Mouse (Mus musculus) liver, embryonic 12.5 days (tissue): ENCODE measurements around the gene 4933415A04Rik. TPM values are rescaled to one million over a fixed set of nuclear protein-coding genes. Genes with fewer than 3 reads are reported as not detected.

Experiments
- ATAC-seq: fragments of 200-750 bp; cut with Nextera tagmentation; 2 replicates; pipeline ENCODE4 v1.8.0; 2017; ENCODE audit warnings: moderate number of reproducible peaks, mild to moderate bottlenecking, moderate library complexity
- H3K27ac ChIP-seq: fragments of 300-500 bp; sonication (generic); 2 replicates; pipeline ENCODE4 v1.5.1; 2016; ENCODE audit warnings: mild to moderate bottlenecking
- H3K27me3 ChIP-seq: fragments of 300-500 bp; sonication (generic); replicated peaks from 2 replicates; pipeline ENCODE4 v1.6.1; 2016; ENCODE audit warnings: mild to moderate bottlenecking, moderate library complexity
- H3K36me3 ChIP-seq: fragments of 300-500 bp; sonication (generic); 2 replicates; pipeline ENCODE4 v1.6.1; 2016; ENCODE audit warnings: mild to moderate bottlenecking, moderate library complexity
- H3K4me1 ChIP-seq: fragments of 300-500 bp; sonication (generic); 2 replicates; pipeline ENCODE4 v1.6.1; 2016
- H3K4me2 ChIP-seq: fragments of 300-500 bp; sonication (generic); 2 replicates; pipeline ENCODE4 v1.6.1; 2016; ENCODE audit warnings: mild to moderate bottlenecking, moderate library complexity
- H3K4me3 ChIP-seq: fragments of 300-500 bp; sonication (generic); 2 replicates; pipeline ENCODE4 v1.5.1; 2016; ENCODE audit warnings: mild to moderate bottlenecking, moderate library complexity
- H3K9ac ChIP-seq: fragments of 300-500 bp; sonication (generic); 2 replicates; pipeline ENCODE4 v1.6.1; 2016; ENCODE audit warnings: mild to moderate bottlenecking, moderate library complexity
- H3K9me3 ChIP-seq: fragments of 300-500 bp; sonication (generic); replicated peaks from 2 replicates; pipeline ENCODE4 v1.6.1; 2016; ENCODE audit warnings: mild to moderate bottlenecking, moderate library complexity
- WGBS: fragments of 180-500 bp; shearing (Covaris S2); methylation state at CpG from one replicate; pipeline ENCODE4 v1.1.7; 2016; ENCODE audit not compliant: insufficient replicate concordance; 5-methylcytosine and 5-hydroxymethylcytosine counted together
- polyA plus RNA-seq: library from polyadenylated mRNA; unstranded; fragments of >200 nt; fragmentation: Nextera tagmentation; extraction: Ambion mirVana; gene quantifications from 2 replicates; pipeline ENCODE4 v1.2.1, GENCODE M21; 2016

Gene 4933415A04Rik
- polyA plus RNA-seq, 1 experiment from 2014 or later, result 1.4 TPM

DNA sequence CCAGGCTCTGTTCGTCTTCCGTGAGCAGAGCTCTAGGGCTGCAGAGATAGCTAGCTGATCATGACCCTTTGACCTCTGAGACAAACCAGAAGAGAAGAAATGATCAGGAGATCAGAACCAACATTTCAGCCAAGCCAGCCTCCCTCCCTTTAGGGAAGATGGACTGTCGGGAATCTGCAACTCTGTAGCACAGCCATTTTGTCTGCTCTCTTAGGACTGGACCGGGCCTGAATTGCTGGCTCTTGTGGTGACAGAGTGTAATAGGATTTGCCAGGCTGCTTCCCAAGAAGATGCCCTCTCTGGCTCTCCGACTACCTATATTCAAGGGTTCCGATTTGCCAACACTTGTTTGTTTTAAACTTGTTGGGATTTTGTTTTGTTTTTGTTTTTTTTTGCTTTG is 34.2 kb upstream of the 4933415A04Rik start:
- H3K9me3 ChIP-seq, result no peaks in the 10 kb centered on the region
- no peak for ATAC-seq
- H3K4me3 ChIP-seq, result no peak overlapping the region
- 68% methylated on average over 6 of the region's 6 CpGs for WGBS
- peaks cover 36% of the 10 kb centered on the region for H3K4me1 ChIP-seq
- H3K27ac ChIP-seq, result no peak overlapping the region
- H3K4me2 ChIP-seq, result no peak overlapping the region
- H3K9ac ChIP-seq, result no peak overlapping the region
- peaks cover 4% of the 10 kb centered on the region; the same call in 1 of the 2 replicates for H3K36me3 ChIP-seq
- H3K27me3 ChIP-seq, result no peaks in the 10 kb centered on the region

DNA sequence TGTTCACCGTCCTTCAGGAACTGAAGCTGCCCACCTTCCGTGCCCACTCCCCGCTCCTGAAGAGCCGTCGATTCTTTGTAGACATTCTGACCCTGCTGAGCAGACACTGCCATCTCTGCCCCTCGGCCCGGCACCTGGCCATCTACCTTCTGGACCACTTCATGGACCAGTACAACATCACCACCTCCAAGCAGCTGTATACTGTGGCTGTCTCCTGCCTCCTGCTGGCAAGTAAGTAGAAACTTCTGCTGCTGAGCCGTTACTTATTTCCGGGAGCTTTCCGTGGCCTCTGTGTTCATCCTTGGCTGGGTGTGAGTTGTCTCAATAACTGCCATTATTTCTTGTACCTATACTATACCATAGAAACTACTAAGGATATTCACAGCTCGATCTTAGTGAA is 30.3 kb upstream of the 4933415A04Rik start:
- no peak for ATAC-seq

DNA sequence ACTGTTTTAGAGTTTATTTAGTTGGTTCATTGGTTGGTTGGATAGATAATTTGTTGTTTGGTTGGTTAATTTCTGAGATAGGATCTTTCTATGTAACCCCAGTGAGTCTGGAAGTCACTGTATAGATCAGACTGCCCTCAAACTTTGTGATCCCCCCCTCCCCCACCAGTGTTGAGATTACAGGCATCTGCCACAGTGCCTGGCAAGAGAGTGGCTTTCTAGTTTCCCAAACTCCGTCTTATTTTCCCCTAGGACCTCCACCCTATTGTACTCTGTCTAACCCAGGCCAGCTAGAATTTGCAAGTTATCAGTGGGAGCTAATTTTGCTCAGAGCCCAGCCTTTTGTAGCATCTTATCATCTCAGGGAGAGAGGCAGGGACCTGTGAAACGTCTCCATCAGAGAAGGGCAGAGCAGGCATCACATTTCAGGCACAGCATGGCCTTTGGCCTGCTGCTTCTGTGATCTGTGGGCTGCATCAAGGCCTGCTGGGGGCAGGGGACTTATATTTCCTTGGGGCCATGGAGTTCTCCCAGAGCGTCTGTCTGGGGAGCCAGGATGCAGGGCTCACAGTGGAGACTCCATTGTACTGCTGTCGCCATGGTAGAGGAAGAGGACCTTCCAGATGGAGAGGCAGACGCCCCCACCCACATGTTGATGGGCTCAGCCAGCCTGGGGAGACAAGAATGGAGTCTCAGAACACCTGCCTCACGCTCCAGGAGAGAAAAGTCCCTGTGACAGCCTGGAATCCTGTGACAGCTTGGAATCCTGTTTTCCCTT is 27.1 kb upstream of the 4933415A04Rik start:
- H3K36me3 ChIP-seq, result peaks cover 16% of the 10 kb centered on the region
- 45% methylated on average over 6 of the region's 6 CpGs for WGBS
- H3K9me3 ChIP-seq, result no peaks in the 10 kb centered on the region
- H3K9ac ChIP-seq, result no peak overlapping the region
- H3K4me2 ChIP-seq, result no peak overlapping the region
- H3K4me3 ChIP-seq, result no peak overlapping the region
- peaks cover 11% of the 10 kb centered on the region; the same call in 1 of the 2 replicates for H3K4me1 ChIP-seq
- no peaks in the 10 kb centered on the region for H3K27me3 ChIP-seq
- H3K27ac ChIP-seq, result no peak overlapping the region
- no peak for ATAC-seq

More for the DNA sequence above, 30.3 kb upstream of the 4933415A04Rik start:
- H3K9me3 ChIP-seq, result no peaks in the 10 kb centered on the region
- no peak overlapping the region for H3K4me3 ChIP-seq
- WGBS, result 73% methylated on average over 11 of the region's 11 CpGs
- H3K27me3 ChIP-seq, result no peaks in the 10 kb centered on the region
- H3K4me1 ChIP-seq, result peaks cover 12% of the 10 kb centered on the region
- H3K4me2 ChIP-seq, result no peak overlapping the region
- H3K27ac ChIP-seq, result no peak overlapping the region
- peaks cover 16% of the 10 kb centered on the region for H3K36me3 ChIP-seq
- no peak overlapping the region for H3K9ac ChIP-seq

DNA sequence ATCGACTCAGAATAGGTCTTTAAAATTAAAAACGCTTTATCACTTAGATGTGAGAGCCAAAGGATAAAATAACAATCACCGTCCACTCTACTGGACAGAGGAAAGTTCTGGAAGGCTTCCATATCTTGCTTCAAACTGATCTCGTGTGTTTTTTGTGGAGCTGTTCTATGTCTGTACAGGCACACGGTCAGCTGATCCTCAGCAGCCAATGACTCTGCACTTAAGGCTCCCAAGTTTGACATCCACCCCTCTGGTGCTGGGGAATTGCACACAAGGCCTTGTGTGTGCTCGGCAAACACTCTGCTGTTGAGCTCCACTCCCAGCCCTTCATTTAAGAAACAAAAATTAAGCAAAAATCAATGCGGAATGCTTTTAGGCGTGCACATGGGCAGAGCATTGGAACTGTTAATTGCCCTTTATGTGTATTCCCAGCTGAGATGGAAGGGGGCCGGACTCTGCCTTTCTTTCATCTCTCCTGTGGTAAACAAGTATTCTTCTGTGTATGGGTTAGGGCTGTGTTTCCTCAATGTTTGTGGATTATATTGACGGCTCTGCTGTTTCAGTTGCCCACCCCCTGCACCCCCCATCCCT is 23.1 kb upstream of the 4933415A04Rik start:
- Histone ChIP-seq H3K4me1 (peaks cover 11% of the 10 kb centered on the region; the same call in 1 of the 2 replicates), H3K36me3 (0 out of 2 replicates have a peak, but pooled peaks cover 3% of the 10 kb centered on the region), H3K27ac (peak overlapping the region; percentile 13; the same call in 1 of the 2 replicates), H3K9me3 (no peaks in the 10 kb centered on the region), H3K4me3 (no peak overlapping the region), H3K4me2 (no peak overlapping the region), H3K9ac (no peak overlapping the region), H3K27me3 (no peaks in the 10 kb centered on the region)
- 64% methylated on average over 10 of the region's 10 CpGs for WGBS
- no peak for ATAC-seq

DNA sequence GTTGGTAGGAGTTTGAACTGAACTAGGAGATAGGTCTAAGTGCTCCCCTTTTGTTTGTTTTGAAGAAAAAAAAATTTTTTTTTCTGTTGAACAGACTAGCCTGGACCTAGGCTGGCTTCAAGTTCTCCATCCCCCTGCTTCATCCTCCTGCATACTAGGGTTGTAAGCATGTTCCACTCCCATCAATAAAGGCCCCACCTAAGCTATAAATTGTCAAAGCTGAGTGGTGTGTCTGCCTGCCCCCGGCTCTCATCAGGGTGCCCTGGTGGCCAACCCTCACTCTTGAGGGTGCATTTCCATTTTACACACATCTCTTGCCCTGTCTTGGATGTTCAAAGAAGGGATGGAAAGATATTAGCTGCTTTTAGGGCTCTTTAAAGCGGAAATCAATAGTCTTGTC is 21.4 kb upstream of the 4933415A04Rik start:
- no peaks in the 10 kb centered on the region for H3K27me3 ChIP-seq
- no peaks in the 10 kb centered on the region for H3K9me3 ChIP-seq
- 56% methylated on average over 2 of the region's 2 CpGs for WGBS
- no peak overlapping the region for H3K4me3 ChIP-seq
- no peak overlapping the region for H3K27ac ChIP-seq
- no peak for ATAC-seq
- H3K4me1 ChIP-seq, result peaks cover 9% of the 10 kb centered on the region; the same call in 1 of the 2 replicates
- H3K9ac ChIP-seq, result no peak overlapping the region
- H3K4me2 ChIP-seq, result no peak overlapping the region
- no peaks in the 10 kb centered on the region for H3K36me3 ChIP-seq

DNA sequence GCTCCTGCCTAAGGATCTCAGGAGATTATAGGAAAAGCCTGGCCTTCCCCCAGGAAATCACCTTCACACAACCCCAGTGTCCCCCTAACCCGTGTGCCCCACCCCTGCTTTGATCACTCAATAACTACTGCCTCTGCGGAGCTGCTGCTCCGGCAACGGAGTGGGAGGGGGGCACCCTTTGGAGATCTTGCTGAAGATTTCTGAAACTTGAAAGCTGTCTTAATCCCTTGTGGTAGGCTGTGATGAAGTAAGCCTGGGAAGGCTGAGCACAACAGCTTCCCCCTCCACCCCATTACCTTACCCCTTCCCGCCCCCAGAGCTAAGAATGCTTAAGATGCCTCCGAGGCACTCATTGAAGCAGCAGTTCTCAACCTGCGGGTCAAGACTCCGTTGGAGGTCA is 21.0 kb upstream of the 4933415A04Rik start:
- Histone ChIP-seq H3K36me3 (no peaks in the 10 kb centered on the region), H3K4me2 (no peak overlapping the region), H3K9ac (no peak overlapping the region), H3K9me3 (no peaks in the 10 kb centered on the region), H3K4me1 (peaks cover 13% of the 10 kb centered on the region; the same call in 1 of the 2 replicates), H3K27ac (no peak overlapping the region), H3K27me3 (no peaks in the 10 kb centered on the region), H3K4me3 (no peak overlapping the region)
- ATAC-seq, result no peak
- WGBS, result 45% methylated on average over 8 of the region's 8 CpGs

DNA sequence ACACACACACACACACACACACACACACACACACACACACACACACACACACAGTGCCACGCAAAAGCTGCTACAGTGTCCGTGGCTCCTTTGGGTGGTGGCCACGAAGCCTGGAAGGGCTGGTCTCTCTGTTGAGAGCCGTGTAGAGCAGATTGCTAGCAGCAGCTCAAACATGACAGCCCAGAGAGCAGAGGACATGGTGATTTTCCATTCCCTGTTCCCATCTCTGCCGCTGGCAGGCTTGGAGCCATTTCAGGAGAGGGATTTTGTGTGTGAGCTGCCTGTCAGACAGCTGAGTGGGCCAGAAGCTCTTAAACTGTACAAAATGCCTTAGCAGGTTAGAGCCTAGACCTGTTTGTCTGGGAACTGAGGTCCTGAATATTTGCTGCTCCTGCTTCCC is 20.1 kb upstream of the 4933415A04Rik start:
- Histone ChIP-seq H3K9ac (no peak overlapping the region), H3K4me3 (no peak overlapping the region), H3K9me3 (no peaks in the 10 kb centered on the region), H3K4me1 (peaks cover 13% of the 10 kb centered on the region; the same call in 1 of the 2 replicates), H3K27me3 (no peaks in the 10 kb centered on the region), H3K27ac (no peak overlapping the region; the same call in 1 of the 2 replicates), H3K36me3 (no peaks in the 10 kb centered on the region), H3K4me2 (no peak overlapping the region)
- WGBS, result 60% methylated on average over 5 of the region's 5 CpGs
- ATAC-seq, result no peak

- Histone ChIP-seq H3K4me1 (peaks cover 12% of the 10 kb centered on the region; the same call in 1 of the 2 replicates), H3K9me3 (no peaks in the 10 kb centered on the region), H3K27ac (no peak overlapping the region), H3K9ac (no peak overlapping the region), H3K4me2 (no peak overlapping the region), H3K27me3 (no peaks in the 10 kb centered on the region), H3K4me3 (no peak overlapping the region), H3K36me3 (no peaks in the 10 kb centered on the region)
- 20% methylated on average over 5 of the region's 5 CpGs for WGBS
- no peak for ATAC-seq
These were observed 18.6 kb upstream of the 4933415A04Rik start for GRCm38 (mm10) chr11:43568263-43568662.

DNA sequence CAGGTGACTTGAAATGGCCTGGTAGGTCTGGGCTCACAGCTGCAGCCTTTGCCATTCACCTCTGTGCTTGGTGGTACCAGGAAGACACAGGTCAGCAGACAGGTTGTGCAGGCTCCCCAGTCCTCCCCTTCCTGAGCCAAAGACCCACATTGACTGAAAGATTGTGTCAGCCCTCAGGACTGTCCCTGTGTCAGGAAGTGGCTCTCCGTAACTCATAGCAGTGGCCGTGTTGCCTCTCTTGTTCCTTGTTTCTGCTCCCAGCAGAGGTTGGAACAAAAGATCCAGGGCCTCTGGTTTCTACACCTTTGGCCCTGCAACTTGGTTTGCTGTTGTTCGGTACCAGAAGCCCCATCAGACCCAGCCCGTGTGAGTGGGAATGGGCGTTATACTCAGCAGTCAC is 17.7 kb upstream of the 4933415A04Rik start:
- no peaks in the 10 kb centered on the region for H3K36me3 ChIP-seq
- WGBS, result 43% methylated on average over 5 of the region's 5 CpGs
- H3K27me3 ChIP-seq, result no peaks in the 10 kb centered on the region
- H3K4me3 ChIP-seq, result no peak overlapping the region
- H3K27ac ChIP-seq, result peak overlapping the region; percentile 16; the same call in 1 of the 2 replicates
- no peak overlapping the region for H3K4me2 ChIP-seq
- peaks cover 10% of the 10 kb centered on the region; the same call in 1 of the 2 replicates for H3K4me1 ChIP-seq
- ATAC-seq, result no peak
- no peaks in the 10 kb centered on the region for H3K9me3 ChIP-seq
- no peak overlapping the region for H3K9ac ChIP-seq

GRCm38 (mm10) chr11:43569595-43569994 is 17.2 kb upstream of the 4933415A04Rik start:
- ATAC-seq, result peak; percentile 66
- H3K4me3 ChIP-seq, result no peak overlapping the region
- no peaks in the 10 kb centered on the region for H3K9me3 ChIP-seq
- H3K27me3 ChIP-seq, result no peaks in the 10 kb centered on the region
- no peak overlapping the region for H3K9ac ChIP-seq
- H3K36me3 ChIP-seq, result no peaks in the 10 kb centered on the region
- H3K4me1 ChIP-seq, result peaks cover 10% of the 10 kb centered on the region; the same call in 1 of the 2 replicates
- WGBS, result 35% methylated on average over 11 of the region's 11 CpGs
- no peak overlapping the region for H3K4me2 ChIP-seq
- peak overlapping the region; percentile 16; the same call in 1 of the 2 replicates for H3K27ac ChIP-seq

DNA sequence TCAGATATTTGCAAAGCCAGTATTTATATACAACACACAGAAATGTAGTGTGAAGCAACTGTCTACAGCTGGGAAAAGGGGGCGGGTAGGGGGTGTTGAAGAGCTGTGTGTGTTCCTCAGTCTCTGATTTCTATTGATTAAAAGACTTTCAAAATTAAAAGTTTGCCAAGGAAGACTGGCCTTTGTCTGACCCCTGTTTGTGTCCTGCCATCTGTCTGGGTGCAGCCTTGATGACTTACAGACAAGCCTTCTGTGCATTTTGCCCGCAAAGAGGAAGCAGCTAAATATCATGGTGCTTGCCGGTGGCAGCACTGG is 11.8 kb upstream of the 4933415A04Rik start:
- H3K4me1 ChIP-seq, result peaks cover 25% of the 10 kb centered on the region
- no peaks in the 10 kb centered on the region for H3K27me3 ChIP-seq
- ATAC-seq, result no peak
- no peak overlapping the region for H3K4me3 ChIP-seq
- 0 out of 2 replicates have a peak overlapping the region, but pooled peaks have one; percentile 41 for H3K27ac ChIP-seq
- H3K4me2 ChIP-seq, result peak overlapping the region; percentile 23; the same call in 1 of the 2 replicates
- WGBS, result 14% methylated on average over 3 of the region's 3 CpGs
- H3K9ac ChIP-seq, result no peak overlapping the region
- no peaks in the 10 kb centered on the region for H3K36me3 ChIP-seq
- no peaks in the 10 kb centered on the region for H3K9me3 ChIP-seq
